Mouse (Mus musculus): ENCODE measurements at regions not wholly inside any gene's neighbourhood (a gene's known extent, or its start where the extent isn't known, plus 50 kb on each side); places are given as distances from the start of the nearest gene placed in this dataset.

DNA sequence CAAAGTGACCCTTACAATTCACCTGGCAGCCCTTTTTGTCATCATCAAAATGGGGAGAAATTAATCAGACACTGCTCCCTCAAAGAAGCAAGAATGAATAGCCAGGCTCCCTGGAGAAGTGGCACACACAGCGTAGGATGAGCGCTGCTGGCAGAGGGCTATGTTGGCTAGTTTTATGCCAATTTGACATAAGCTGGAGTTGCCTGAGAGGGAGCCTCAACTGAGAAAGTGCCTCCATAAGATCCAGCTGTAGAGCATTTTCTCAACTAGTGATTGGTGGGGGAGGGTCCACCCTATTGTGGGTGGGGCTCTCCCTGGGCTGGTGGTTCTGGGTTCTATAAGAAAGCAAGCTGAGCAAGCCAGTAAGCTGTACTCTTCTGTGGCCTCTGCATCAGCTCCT is 179.3 kb upstream of the Egln3 start:
- TF ChIP-seq CTCF (IDR thresholded peaks at IDR 0.05; ENCODE audit: low read depth, low read length) (no peak), POLR2A (IDR thresholded peaks at IDR 0.05; ENCODE audit: insufficient read depth, low read length) (no peak), EP300 (IDR thresholded peaks at IDR 0.05; ENCODE audit: insufficient read depth, low read depth, low read length) (no peak)
